Mouse (Mus musculus): ENCODE measurements around the gene Thada. TPM values are rescaled to one million over a fixed set of nuclear protein-coding genes. Genes with fewer than 3 reads are reported as not detected.

The Thada gene
- polyA plus RNA-seq, 1 experiment from 2014 or later: 13.0 TPM

- DNase-seq (ENCODE audit: low spot score): peak; percentile 14
- peaks cover 32% of the 10 kb centered on the region for H3K4me1 ChIP-seq
- H3K27me3 ChIP-seq (replicated peaks; ENCODE audit: low read depth, poor library complexity, severe bottlenecking): no peaks in the 10 kb centered on the region
- no peak overlapping the region for H3K4me3 ChIP-seq
- 33% methylated on average over 8 of the region's 8 CpGs for WGBS
- H3K9me3 ChIP-seq: peaks cover 6% of the 10 kb centered on the region
- H3K36me3 ChIP-seq (replicated peaks): peaks cover 8% of the 10 kb centered on the region; the same call in 1 of the 2 replicates
- H3K27ac ChIP-seq (replicated peaks): peak overlapping the region; percentile 52
Measured at GRCm38 (mm10) chr17:84177481-84177880, 288.5 kb downstream of the Thada start.

GRCm38 (mm10) chr17:84176446-84176845 lies 289.6 kb downstream of the Thada start:
- Histone ChIP-seq H3K27me3 (replicated peaks; ENCODE audit: low read depth, poor library complexity, severe bottlenecking) (no peaks in the 10 kb centered on the region), H3K27ac (replicated peaks) (peak overlapping the region; percentile 30), H3K4me1 (peaks cover 22% of the 10 kb centered on the region), H3K4me3 (no peak overlapping the region), H3K36me3 (replicated peaks) (peaks cover 3% of the 10 kb centered on the region; the same call in 1 of the 2 replicates), H3K9me3 (peaks cover 6% of the 10 kb centered on the region)
- WGBS: 91% methylated on average over 7 of the region's 7 CpGs
- no peak for DNase-seq (ENCODE audit: low spot score)

- WGBS: 94% methylated on average over 17 of the region's 17 CpGs
- peaks cover 9% of the 10 kb centered on the region for H3K4me1 ChIP-seq
- no peak for DNase-seq (ENCODE audit: low spot score)
Measured at GRCm38 (mm10) chr17:84175196-84175595, 290.8 kb downstream of the Thada start.

GRCm38 (mm10) chr17:84167377-84167776 lies 298.6 kb downstream of the Thada start:
- Histone ChIP-seq H3K36me3 (replicated peaks) (no peaks in the 10 kb centered on the region), H3K27me3 (replicated peaks; ENCODE audit: low read depth, poor library complexity, severe bottlenecking) (no peaks in the 10 kb centered on the region), H3K9me3 (no peaks in the 10 kb centered on the region), H3K4me1 (peaks cover 14% of the 10 kb centered on the region), H3K27ac (replicated peaks) (peak overlapping the region; percentile 15; the same call in 1 of the 2 replicates), H3K4me3 (no peak overlapping the region)
- DNase-seq (ENCODE audit: low spot score): no peak
- WGBS: 90% methylated on average over 4 of the region's 4 CpGs

More at GRCm38 (mm10) chr17:84175196-84175595, 290.8 kb downstream of the Thada start:
- H3K4me3 ChIP-seq: no peak overlapping the region
- H3K27me3 ChIP-seq (replicated peaks; ENCODE audit: low read depth, poor library complexity, severe bottlenecking): no peaks in the 10 kb centered on the region
- peaks cover 6% of the 10 kb centered on the region for H3K9me3 ChIP-seq
- H3K36me3 ChIP-seq (replicated peaks): peaks cover 3% of the 10 kb centered on the region; the same call in 1 of the 2 replicates
- no peak overlapping the region for H3K27ac ChIP-seq (replicated peaks)

- 89% methylated on average over 9 of the region's 9 CpGs for WGBS
- no peak overlapping the region for H3K27ac ChIP-seq (replicated peaks)
- no peaks in the 10 kb centered on the region for H3K9me3 ChIP-seq
- H3K4me3 ChIP-seq: no peak overlapping the region
- H3K4me1 ChIP-seq: peaks cover 24% of the 10 kb centered on the region
- no peaks in the 10 kb centered on the region for H3K27me3 ChIP-seq (replicated peaks; ENCODE audit: low read depth, poor library complexity, severe bottlenecking)
- DNase-seq (ENCODE audit: low spot score): no peak
- no peaks in the 10 kb centered on the region for H3K36me3 ChIP-seq (replicated peaks)
Measured at GRCm38 (mm10) chr17:84166135-84166860, 299.7 kb downstream of the Thada start.

GRCm38 (mm10) chr17:84165735-84166134 lies 300.3 kb downstream of the Thada start:
- Histone ChIP-seq H3K27me3 (replicated peaks; ENCODE audit: low read depth, poor library complexity, severe bottlenecking) (no peaks in the 10 kb centered on the region), H3K36me3 (replicated peaks) (no peaks in the 10 kb centered on the region), H3K9me3 (no peaks in the 10 kb centered on the region), H3K4me3 (no peak overlapping the region), H3K4me1 (peaks cover 30% of the 10 kb centered on the region), H3K27ac (replicated peaks) (no peak overlapping the region)
- no peak for DNase-seq (ENCODE audit: low spot score)
- 86% methylated on average over 3 of the region's 3 CpGs for WGBS

GRCm38 (mm10) chr17:84164146-84164545 lies 301.9 kb downstream of the Thada start:
- peaks cover 34% of the 10 kb centered on the region for H3K4me1 ChIP-seq
- 81% methylated on average over 8 of the region's 8 CpGs for WGBS
- H3K27ac ChIP-seq (replicated peaks): no peak overlapping the region
- peaks cover 12% of the 10 kb centered on the region for H3K27me3 ChIP-seq (replicated peaks; ENCODE audit: low read depth, poor library complexity, severe bottlenecking)
- no peaks in the 10 kb centered on the region for H3K9me3 ChIP-seq
- no peaks in the 10 kb centered on the region for H3K36me3 ChIP-seq (replicated peaks)
- no peak for DNase-seq (ENCODE audit: low spot score)
- H3K4me3 ChIP-seq: no peak overlapping the region

- no peaks in the 10 kb centered on the region for H3K36me3 ChIP-seq (replicated peaks)
- 85% methylated on average over 12 of the region's 12 CpGs for WGBS
Measured at GRCm38 (mm10) chr17:84163066-84163785, 302.8 kb downstream of the Thada start.

GRCm38 (mm10) chr17:84162211-84162760 lies 303.7 kb downstream of the Thada start:
- Histone ChIP-seq H3K4me3 (no peak overlapping the region), H3K27ac (replicated peaks) (no peak overlapping the region), H3K9me3 (no peaks in the 10 kb centered on the region), H3K4me1 (peaks cover 47% of the 10 kb centered on the region), H3K27me3 (replicated peaks; ENCODE audit: low read depth, poor library complexity, severe bottlenecking) (peaks cover 30% of the 10 kb centered on the region), H3K36me3 (replicated peaks) (no peaks in the 10 kb centered on the region)
- no peak for DNase-seq (ENCODE audit: low spot score)
- WGBS: 91% methylated on average over 8 of the region's 8 CpGs

More at GRCm38 (mm10) chr17:84163066-84163785, 302.8 kb downstream of the Thada start:
- DNase-seq (ENCODE audit: low spot score): no peak
- no peak overlapping the region for H3K4me3 ChIP-seq
- no peaks in the 10 kb centered on the region for H3K9me3 ChIP-seq
- H3K27me3 ChIP-seq (replicated peaks; ENCODE audit: low read depth, poor library complexity, severe bottlenecking): peaks cover 21% of the 10 kb centered on the region
- no peak overlapping the region for H3K27ac ChIP-seq (replicated peaks)
- H3K4me1 ChIP-seq: peaks cover 41% of the 10 kb centered on the region

GRCm38 (mm10) chr17:84161231-84161854 lies 304.7 kb downstream of the Thada start:
- peak overlapping the region; percentile 63 for H3K27ac ChIP-seq (replicated peaks)
- 41% methylated on average over 6 of the region's 6 CpGs for WGBS
- H3K9me3 ChIP-seq: no peaks in the 10 kb centered on the region
- H3K36me3 ChIP-seq (replicated peaks): no peaks in the 10 kb centered on the region
- H3K4me3 ChIP-seq: no peak overlapping the region
- H3K27me3 ChIP-seq (replicated peaks; ENCODE audit: low read depth, poor library complexity, severe bottlenecking): peaks cover 40% of the 10 kb centered on the region
- DNase-seq (ENCODE audit: low spot score): no peak
- H3K4me1 ChIP-seq: peaks cover 52% of the 10 kb centered on the region

GRCm38 (mm10) chr17:84158891-84159290 lies 307.1 kb downstream of the Thada start:
- Histone ChIP-seq H3K27me3 (replicated peaks; ENCODE audit: low read depth, poor library complexity, severe bottlenecking) (peaks cover 57% of the 10 kb centered on the region), H3K9me3 (no peaks in the 10 kb centered on the region), H3K27ac (replicated peaks) (0 out of 2 replicates have a peak overlapping the region, but pooled peaks have one; percentile 5), H3K4me1 (peaks cover 64% of the 10 kb centered on the region), H3K4me3 (no peak overlapping the region), H3K36me3 (replicated peaks) (no peaks in the 10 kb centered on the region)
- no peak for DNase-seq (ENCODE audit: low spot score)
- 41% methylated on average over 15 of the region's 15 CpGs for WGBS

- peaks cover 61% of the 10 kb centered on the region for H3K27me3 ChIP-seq (replicated peaks; ENCODE audit: low read depth, poor library complexity, severe bottlenecking)
- H3K4me3 ChIP-seq: no peak overlapping the region
- H3K4me1 ChIP-seq: peaks cover 63% of the 10 kb centered on the region
- WGBS: 91% methylated on average over 12 of the region's 12 CpGs
- H3K27ac ChIP-seq (replicated peaks): no peak overlapping the region; the same call in 1 of the 2 replicates
- no peak for DNase-seq (ENCODE audit: low spot score)
- H3K36me3 ChIP-seq (replicated peaks): no peaks in the 10 kb centered on the region
- H3K9me3 ChIP-seq: no peaks in the 10 kb centered on the region
Measured at GRCm38 (mm10) chr17:84158461-84158795, 307.6 kb downstream of the Thada start.
